Mouse (Mus musculus): ENCODE measurements at regions not wholly inside any gene's neighbourhood (a gene's known extent, or its start where the extent isn't known, plus 50 kb on each side); places are given as distances from the start of the nearest gene placed in this dataset.

DNA sequence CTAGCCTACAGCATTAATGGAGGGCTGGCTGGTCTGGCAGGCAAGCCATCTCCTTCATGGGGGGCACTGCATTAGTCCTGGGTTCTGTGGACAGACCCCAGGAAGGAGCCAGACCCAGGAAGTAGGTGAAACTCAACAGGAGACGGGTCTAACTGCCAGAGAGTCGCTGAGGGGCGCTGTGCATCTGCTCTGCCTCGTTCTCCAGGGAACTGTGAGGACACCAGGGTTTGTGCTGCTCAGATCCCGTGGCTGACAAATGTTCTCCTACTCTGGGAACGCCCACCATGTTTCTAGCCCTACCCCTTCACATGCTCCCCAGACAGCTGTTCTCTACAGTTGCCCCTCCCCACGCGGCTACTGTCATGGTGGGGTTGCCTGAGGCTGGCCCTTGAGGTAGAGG lies 67.7 kb upstream of the Gm26897 start:
- no peak for ATAC-seq (replicated peaks in 1 of 2; ENCODE audit: insufficient read depth in 1 of 2, low FRiP score in 2 of 2, low TSS enrichment in 1 of 2, low read depth in 1 of 2, poor library complexity in 2 of 2, severe bottlenecking in 2 of 2)

GRCm38 (mm10) chr5:111667901-111668300 lies 65.8 kb upstream of the Gm26897 start:
- no peak for ATAC-seq (replicated peaks in 1 of 2; ENCODE audit: insufficient read depth in 1 of 2, low FRiP score in 2 of 2, low TSS enrichment in 1 of 2, low read depth in 1 of 2, poor library complexity in 2 of 2, severe bottlenecking in 2 of 2)

GRCm38 (mm10) chr5:111669139-111669538 lies 64.6 kb upstream of the Gm26897 start:
- no peak for ATAC-seq (replicated peaks in 1 of 2; ENCODE audit: insufficient read depth in 1 of 2, low FRiP score in 2 of 2, low TSS enrichment in 1 of 2, low read depth in 1 of 2, poor library complexity in 2 of 2, severe bottlenecking in 2 of 2)

GRCm38 (mm10) chr5:111671762-111672161 lies 62.0 kb upstream of the Gm26897 start:
- no peak for ATAC-seq (replicated peaks in 1 of 2; ENCODE audit: insufficient read depth in 1 of 2, low FRiP score in 2 of 2, low TSS enrichment in 1 of 2, low read depth in 1 of 2, poor library complexity in 2 of 2, severe bottlenecking in 2 of 2)

- ATAC-seq (replicated peaks in 1 of 2; ENCODE audit: insufficient read depth in 1 of 2, low FRiP score in 2 of 2, low TSS enrichment in 1 of 2, low read depth in 1 of 2, poor library complexity in 2 of 2, severe bottlenecking in 2 of 2): no peak
Observed at GRCm38 (mm10) chr5:111674976-111675672, 58.6 kb upstream of the Gm26897 start.

DNA sequence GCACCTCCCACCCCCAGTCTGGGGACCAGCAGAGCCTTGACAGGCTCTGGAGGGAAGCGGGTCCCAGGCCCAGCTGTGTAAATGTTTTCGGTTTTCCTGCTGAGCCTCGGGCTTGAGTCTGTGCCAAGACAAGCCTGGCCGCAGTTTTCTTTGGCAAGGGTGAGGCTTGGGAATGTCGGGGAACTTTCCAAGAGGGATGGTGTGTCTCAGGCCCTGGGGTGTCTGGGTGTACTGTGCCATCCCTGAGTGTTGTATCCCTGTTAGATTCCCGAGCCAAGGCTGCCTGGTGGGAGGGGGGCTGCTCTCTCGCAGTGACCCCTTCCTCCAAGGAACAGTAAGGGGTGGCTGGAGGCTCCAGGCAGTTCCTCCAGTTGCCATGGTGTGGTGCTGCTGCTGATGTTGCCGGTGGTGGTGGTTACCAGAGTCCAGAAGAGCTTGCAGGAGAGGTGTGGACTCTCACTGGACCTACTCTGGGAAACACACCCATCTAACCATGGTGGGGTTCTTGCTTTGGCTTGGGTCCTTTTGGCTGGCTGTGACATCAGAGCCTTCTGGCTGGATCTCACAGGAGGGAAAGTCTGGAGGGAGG lies 58.0 kb upstream of the Gm26897 start:
- no peak for ATAC-seq (replicated peaks in 1 of 2; ENCODE audit: insufficient read depth in 1 of 2, low FRiP score in 2 of 2, low TSS enrichment in 1 of 2, low read depth in 1 of 2, poor library complexity in 2 of 2, severe bottlenecking in 2 of 2)

GRCm38 (mm10) chr5:111677847-111678311 lies 55.8 kb upstream of the Gm26897 start:
- ATAC-seq (replicated peaks in 1 of 2; ENCODE audit: insufficient read depth in 1 of 2, low FRiP score in 2 of 2, low TSS enrichment in 1 of 2, low read depth in 1 of 2, poor library complexity in 2 of 2, severe bottlenecking in 2 of 2): no peak

GRCm38 (mm10) chr5:111678496-111678895 lies 55.2 kb upstream of the Gm26897 start:
- ATAC-seq (replicated peaks in 1 of 2; ENCODE audit: insufficient read depth in 1 of 2, low FRiP score in 2 of 2, low TSS enrichment in 1 of 2, low read depth in 1 of 2, poor library complexity in 2 of 2, severe bottlenecking in 2 of 2): no peak

GRCm38 (mm10) chr5:111681362-111682028 lies 52.2 kb upstream of the Gm26897 start:
- no peak for ATAC-seq (replicated peaks in 1 of 2; ENCODE audit: insufficient read depth in 1 of 2, low FRiP score in 2 of 2, low TSS enrichment in 1 of 2, low read depth in 1 of 2, poor library complexity in 2 of 2, severe bottlenecking in 2 of 2)

GRCm38 (mm10) chr5:111682899-111683298 lies 50.8 kb upstream of the Gm26897 start:
- no peak for ATAC-seq (replicated peaks in 1 of 2; ENCODE audit: insufficient read depth in 1 of 2, low FRiP score in 2 of 2, low TSS enrichment in 1 of 2, low read depth in 1 of 2, poor library complexity in 2 of 2, severe bottlenecking in 2 of 2)
